Mouse (Mus musculus): Measurements from ENCODE around the gene Hoxc4.

DNA sequence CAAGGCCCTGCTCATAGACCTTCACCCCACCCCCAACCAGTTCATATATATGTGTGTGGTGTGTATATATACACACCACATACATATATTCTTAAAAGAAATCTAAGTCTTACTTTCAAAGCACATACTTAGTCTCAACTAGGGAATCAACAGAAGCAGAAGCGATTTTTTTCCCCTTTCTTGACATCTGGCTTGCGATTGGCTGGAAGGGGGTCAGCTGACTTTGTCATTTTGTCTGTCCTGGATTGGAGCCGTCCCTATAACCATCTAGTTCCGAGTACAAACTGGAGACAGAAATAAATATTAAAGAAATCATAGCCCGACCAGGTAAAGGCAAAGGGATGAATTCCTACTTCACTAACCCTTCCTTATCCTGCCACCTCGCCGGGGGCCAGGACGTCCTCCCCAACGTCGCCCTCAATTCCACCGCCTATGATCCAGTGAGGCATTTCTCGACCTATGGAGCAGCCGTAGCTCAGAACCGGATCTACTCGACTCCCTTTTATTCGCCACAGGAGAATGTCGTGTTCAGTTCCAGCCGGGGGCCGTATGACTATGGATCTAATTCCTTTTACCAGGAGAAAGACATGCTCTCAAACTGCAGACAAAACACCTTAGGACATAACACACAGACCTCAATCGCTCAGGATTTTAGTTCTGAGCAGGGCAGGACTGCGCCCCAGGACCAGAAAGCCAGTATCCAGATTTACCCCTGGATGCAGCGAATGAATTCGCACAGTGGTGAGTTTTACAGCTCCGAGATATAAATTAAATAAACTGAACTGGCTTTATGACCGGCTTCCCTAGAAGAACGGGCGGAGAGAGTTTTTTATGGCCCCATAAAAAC, 9.2 kb upstream of the Hoxc4 start:
- TF ChIP-seq CTCF (IDR thresholded peaks at IDR 0.05; ENCODE audit: borderline replicate concordance, insufficient read depth, low read depth, low read length) (no peak), POLR2A (IDR thresholded peaks at IDR 0.05; ENCODE audit: borderline replicate concordance, insufficient read depth, low read length) (no peak)

Measured in cerebellum, adult 2 months (tissue).